Mouse (Mus musculus) E14TG2a.4 (cell line): ENCODE results near the gene Barx2.

Source experiments
- CTCF ChIP-seq: conservative IDR thresholded peaks from 2 replicates; pipeline ENCODE4 v1.5.1; 2014; ENCODE audit warnings: low read length
- POU5F1 ChIP-seq: IDR thresholded peaks from 2 replicates; pipeline ENCODE4 v1.6.1; 2014; ENCODE audit warnings: low read length, borderline replicate concordance

- no peak for TF ChIP-seq CTCF
- TF ChIP-seq POU5F1 = no peak
These were observed 72.7 kb downstream of the Barx2 start for GRCm38 (mm10) chr9:31840571-31840970.
